Mouse (Mus musculus): Measurements from ENCODE around the gene Olfr324.

- TF ChIP-seq CTCF (IDR thresholded peaks at IDR 0.05; ENCODE audit: low read depth) (no peak), EP300 (IDR thresholded peaks at IDR 0.05; ENCODE audit: low read depth) (no peak)
These were observed 35.5 kb downstream of the Olfr324 start, which contains the start of gene Olfr323 for GRCm38 (mm10) chr11:58630401-58630800.
